Mouse (Mus musculus) right cerebral cortex, postnatal 25 days (tissue): Measurements from ENCODE around the gene Runx3.
A peak's percentile ranks its signal among the peaks of the same experiment; 100 is the strongest.
"Not testable (repeated sequence)": the region's sequence is repeated elsewhere in the genome, so short reads cannot be mapped to it uniquely, and the experiment has no call there.

Source experiments
- DNase-seq: peaks from one replicate; pipeline ENCODE4 v3.0.0; 2022

Gene Runx3

GRCm38 (mm10) chr4:135175406-135176120 lies 55.1 kb downstream of the Runx3 start:
- no peak for DNase-seq

DNA sequence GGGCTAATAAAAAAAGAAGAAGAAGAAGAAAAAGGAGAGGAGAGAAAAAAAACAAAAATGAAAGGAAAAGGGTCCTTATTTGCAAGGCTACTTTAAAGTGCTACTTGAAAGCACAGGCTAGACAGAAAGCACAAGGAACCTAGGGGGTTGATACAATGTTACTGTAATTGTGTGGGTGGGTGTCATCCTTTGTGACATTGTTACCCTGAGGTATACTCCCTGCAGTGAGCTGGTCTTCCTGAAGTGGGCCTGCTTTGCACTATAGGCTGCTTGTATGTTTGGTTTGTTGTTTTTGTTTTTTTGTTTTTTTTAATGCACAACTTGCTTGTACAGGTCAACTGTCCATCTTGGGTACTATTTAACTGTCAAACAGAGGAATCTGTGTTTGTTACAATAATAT lies 57.1 kb downstream of the Runx3 start:
- DNase-seq: no peak

DNA sequence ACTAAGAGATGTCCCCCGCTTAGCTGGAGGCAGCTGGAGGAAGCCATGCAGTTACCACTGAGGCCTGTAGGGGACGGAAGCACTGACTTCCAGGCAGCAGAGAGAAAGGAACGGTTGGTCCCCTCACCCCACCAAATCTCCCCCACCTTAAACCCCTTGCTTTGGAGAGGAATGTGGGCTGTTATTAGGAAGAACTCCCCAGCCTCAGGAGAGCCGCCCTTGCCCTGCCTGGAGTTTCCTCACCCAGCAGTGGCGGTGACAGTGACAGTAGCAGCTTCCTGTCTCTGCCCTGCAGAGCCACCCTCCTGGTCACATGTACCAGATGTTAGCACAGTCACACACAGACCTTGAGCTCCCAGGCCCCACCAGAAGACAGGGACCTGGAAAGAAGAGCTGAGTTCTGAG lies 58.6 kb downstream of the Runx3 start:
- DNase-seq: no peak

- DNase-seq: no peak
These were observed 61.4 kb downstream of the Runx3 start for GRCm38 (mm10) chr4:135181819-135182218.

GRCm38 (mm10) chr4:135184277-135184676 lies 63.8 kb downstream of the Runx3 start:
- not testable (repeated sequence) for DNase-seq

DNA sequence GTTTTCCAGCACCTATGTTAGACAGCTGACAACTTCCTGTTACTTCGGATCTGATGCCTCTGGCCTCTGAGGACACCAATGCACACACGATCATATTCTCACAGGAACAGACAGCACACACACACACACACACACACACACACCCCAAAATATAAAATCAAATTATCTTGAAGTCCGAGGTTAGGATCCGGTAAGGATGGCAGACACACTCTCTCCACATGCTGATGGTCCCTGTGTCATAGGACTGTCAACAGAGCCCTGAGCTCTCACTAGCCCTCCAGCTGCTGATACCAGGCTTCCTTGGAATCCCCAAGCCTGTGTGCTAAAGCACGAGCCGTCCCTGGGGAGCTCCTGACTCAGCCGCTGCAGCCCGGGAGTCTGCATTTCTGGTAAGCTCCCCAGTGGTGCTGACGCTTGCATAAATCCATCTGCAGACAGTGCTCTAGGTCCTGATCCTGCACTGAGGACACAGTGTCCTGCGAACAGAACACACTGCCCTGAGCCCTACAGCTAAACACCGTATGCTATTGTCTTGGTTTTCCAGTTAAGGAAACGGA lies 69.1 kb downstream of the Runx3 start:
- no peak for DNase-seq

GRCm38 (mm10) chr4:135190364-135190763 lies 69.9 kb downstream of the Runx3 start:
- DNase-seq: no peak

- DNase-seq: no peak
These were observed 70.7 kb downstream of the Runx3 start for GRCm38 (mm10) chr4:135191185-135191584.

DNA sequence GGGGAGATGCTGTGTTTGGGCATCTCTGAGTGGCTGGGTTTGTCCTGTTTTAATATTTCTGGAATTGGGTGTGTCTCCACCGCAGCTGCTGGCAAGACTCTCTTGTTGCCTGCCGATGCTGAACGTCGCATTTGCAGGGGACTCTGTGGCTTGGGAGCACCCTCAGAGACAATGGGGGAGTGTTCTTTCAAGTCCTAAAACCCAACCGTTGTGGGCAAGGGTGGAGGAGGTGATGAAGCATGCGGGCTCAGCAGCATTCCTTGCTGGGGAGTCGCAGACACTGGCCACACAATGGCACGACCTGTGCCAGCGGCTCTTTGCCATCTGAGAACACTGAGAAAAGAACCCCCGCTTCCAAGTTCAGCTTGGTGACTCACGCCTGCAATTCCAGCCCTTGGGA lies 71.2 kb downstream of the Runx3 start:
- DNase-seq: no peak

DNA sequence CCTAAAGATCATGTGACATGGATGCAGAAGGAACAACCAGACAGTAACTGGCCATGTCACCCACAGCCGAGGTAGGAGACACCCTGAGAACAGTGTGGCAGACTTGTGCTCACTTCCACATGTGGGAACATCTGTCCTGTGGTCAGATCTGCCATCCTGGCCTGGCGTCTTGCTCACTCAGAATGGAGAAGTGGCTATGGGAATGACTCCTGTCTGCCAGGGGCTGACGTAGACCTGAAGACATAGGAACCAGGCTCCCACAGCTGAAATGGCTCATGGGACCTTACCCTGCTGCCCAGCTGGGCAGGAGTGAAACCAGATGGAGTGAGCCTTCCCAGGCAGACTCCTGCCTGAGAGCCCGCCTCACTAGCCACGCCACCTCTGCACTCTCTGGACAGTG lies 72.4 kb downstream of the Runx3 start:
- no peak for DNase-seq

- DNase-seq: no peak
These were observed 77.4 kb downstream of the Runx3 start for GRCm38 (mm10) chr4:135197857-135198256.

DNA sequence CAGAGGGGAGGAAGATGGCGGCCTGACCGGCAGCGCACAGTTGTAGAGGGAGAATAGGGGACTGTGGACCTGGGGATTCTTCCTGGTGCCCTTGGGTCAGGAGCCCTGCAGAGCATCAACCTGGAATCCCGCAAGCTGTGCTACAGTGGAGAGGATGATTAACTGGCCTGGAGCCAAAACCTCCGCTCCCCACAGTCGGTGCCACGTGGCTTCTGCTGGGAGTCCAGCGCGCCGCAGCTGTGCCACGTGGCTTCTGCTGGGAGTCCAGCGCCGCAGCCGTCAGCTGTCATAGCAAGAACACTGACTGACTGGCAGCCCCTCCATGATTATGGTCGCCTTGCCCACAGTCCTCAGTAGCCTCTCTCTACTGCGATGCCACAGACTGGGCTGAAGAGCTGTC lies 81.3 kb downstream of the Runx3 start:
- no peak for DNase-seq

GRCm38 (mm10) chr4:135203279-135203678 lies 82.8 kb downstream of the Runx3 start:
- no peak for DNase-seq

- DNase-seq: no peak
These were observed 83.5 kb downstream of the Runx3 start for GRCm38 (mm10) chr4:135203806-135204560.

GRCm38 (mm10) chr4:135204666-135205065 lies 84.2 kb downstream of the Runx3 start:
- no peak for DNase-seq

GRCm38 (mm10) chr4:135205254-135205653 lies 84.8 kb downstream of the Runx3 start:
- no peak for DNase-seq

DNA sequence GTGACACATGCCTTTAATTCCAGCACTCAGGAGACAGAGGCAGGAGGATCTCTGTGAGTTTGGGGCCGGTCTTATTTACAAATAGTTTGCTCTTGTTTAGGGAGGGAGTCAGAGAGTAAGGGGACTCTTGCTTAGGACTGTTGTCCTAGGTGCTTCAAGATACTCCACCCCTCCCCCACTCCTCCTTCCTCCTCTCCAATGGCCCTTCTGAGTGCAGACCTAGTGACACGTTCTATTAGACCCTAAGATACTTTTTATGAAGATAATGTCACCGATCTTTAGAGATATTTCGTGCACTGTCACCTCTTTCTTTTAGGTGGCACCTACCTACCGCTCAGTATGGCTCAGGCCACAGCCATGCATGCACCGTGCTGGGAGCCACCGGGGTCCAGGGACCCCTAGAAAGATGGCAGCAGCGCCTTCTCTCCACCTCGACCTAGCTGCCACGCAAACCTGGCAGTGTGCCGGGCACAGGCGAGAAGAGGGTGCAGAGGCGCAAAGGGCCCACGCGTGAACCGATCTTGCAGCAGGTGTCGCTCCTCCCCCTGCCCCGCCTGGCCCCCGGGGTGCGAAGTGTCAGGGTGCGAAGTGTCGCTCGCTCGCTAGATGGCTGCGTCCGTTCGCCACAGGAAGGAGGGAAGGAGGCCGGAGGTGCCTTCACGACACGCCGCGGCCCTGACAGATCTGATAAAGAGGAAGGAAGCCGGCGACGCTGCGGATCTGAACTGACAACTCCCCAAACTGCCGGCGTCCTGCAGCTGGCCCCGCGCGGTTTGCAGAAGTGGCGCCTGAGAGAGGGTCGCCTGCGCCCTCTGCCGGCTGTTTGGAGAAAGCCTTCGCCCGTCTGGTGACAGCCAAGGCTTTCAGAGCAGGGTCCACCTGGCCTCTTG lies 85.5 kb downstream of the Runx3 start:
- DNase-seq: peak; percentile 66

- no peak for DNase-seq
These were observed 89.4 kb downstream of the Runx3 start for GRCm38 (mm10) chr4:135209846-135210245.

DNA sequence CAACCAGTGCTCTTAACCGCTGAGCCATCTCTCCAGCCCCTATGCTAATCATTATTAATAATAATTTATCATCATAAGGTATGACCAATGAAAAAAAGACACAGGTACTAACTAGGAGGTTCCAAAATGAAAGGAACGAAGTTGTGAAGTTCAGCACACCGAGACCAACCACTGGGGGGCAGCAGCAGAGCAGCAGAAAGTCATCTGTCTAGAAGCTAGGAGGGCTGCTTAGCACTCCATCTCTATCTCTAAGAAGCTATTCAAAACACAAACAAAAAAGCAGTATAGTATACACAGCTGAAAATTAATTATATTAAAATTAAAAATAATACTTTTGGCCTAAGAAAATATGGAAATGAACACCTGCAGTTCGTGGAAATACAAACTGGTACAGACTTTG lies 99.2 kb downstream of the Runx3 start:
- peak; percentile 63 for DNase-seq

DNA sequence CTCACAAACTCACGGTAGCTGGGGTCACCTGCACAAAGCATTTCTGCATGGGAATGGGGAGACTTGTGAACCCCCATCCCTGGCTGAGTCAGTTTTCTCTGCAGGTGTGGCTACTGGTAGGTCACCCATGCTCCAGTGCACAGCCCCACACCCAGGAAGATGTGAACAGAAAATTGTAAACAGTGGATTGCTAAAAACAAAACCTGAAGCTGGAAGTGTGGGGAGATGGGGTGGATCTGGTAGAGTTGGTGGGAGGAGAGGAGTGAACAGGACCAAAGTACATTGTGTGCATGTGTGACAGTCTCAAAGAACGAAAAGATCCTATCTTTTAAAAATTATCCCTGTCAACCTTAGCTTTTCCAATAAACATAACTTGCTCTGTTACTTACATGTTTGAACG lies 100.2 kb downstream of the Runx3 start:
- no peak for DNase-seq

DNA sequence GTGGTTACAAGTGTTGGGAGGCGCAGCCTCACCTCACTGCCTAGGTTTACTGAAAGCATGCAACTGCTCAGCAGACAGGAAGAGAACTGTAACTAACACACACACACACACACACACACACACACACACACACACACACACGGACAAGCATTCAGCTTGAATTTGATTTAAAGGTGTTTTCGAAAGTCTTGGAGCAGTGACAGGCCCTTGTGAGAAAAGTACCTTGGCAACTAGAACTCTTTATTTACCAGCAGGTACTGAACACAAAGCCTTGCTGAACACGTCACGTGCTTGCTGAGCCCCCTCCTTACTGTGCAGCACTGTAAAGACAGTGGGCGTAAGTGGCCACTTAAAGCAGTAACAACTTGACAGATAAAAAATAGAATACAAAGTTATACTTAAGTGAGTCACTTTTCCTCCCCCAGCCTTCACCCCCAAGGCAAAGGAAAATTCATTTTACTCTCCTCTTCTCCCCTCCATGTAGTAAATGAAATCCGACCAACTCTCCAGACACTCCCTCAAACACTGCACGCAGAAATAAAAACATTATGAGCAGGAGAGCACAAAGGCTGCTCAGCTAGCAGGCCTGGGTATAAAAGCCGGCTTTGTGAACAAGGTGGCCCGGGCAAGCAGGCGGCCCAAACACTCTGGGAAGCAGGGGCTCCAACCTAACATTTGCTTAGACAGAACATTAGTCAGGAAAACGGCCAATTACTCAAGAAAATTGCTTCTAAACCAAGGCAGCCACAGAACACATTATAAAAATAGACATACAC lies 101.4 kb downstream of the Runx3 start:
- DNase-seq: no peak

DNA sequence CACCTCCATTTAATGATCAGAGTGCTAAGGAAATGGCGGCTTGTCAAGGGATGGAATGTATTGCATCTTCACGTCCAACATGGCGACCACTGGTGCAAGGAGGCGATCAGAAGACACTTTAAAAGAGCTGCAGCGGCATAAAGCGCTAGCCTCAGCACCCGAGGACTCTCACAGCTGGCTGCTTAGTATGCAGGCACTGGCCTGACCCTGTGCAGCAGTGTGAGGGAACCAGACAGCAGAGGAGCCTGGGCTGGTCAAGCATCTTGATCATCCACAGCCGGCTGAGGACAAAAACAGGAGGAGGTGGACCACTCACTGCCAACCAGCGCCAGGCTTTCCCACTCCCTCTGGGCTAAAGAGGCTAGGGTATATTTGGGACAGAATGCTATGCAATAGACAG lies 103.4 kb downstream of the Runx3 start:
- no peak for DNase-seq
